Mouse (Mus musculus) CH12.LX (cell line): ENCODE measurements around the gene Pcca. TPM values are rescaled to one million over a fixed set of nuclear protein-coding genes. Genes with fewer than 3 reads are reported as not detected.
"Not testable (repeated sequence)": the region's sequence is repeated elsewhere in the genome, so short reads cannot be mapped to it uniquely, and the experiment has no call there.

Experiments used
- DNase-seq: peaks from one replicate; pipeline ENCODE4 v3.0.0-alpha.2; 2013; ENCODE audit errors: extremely low read depth
- H3K27ac ChIP-seq: 2 replicates; pipeline ENCODE4 v1.5.1; 2012; ENCODE audit warnings: low read depth, mild to moderate bottlenecking, control low read depth, moderate library complexity; ENCODE audit not compliant: insufficient read depth
- H3K27me3 ChIP-seq: replicated peaks from 2 replicates; pipeline ENCODE3; 2012; ENCODE audit warnings: inconsistent platforms
- H3K36me3 ChIP-seq, 2 experiments: replicated peaks in 1 of 2; 2 replicates each; pipeline versions ENCODE3 to v1.6.1; 2012; ENCODE audit warnings: inconsistent platforms in 1 of 2, low read length in 1 of 2, mild to moderate bottlenecking in 1 of 2, mixed read lengths in 1 of 2, moderate library complexity in 1 of 2; ENCODE audit not compliant: control insufficient read depth in 1 of 2, insufficient read depth in 1 of 2
- H3K4me1 ChIP-seq, 2 experiments: 2 replicates each; pipeline ENCODE4 v1.6.1; 2012; ENCODE audit warnings: inconsistent platforms in 1 of 2, moderate library complexity in 1 of 2; ENCODE audit not compliant: insufficient read depth in 2 of 2, control insufficient read depth in 1 of 2
- H3K4me2 ChIP-seq: 2 replicates; pipeline ENCODE4 v1.6.1; 2012; ENCODE audit warnings: low read depth, mild to moderate bottlenecking, control low read depth; ENCODE audit not compliant: poor library complexity, insufficient read depth, severe bottlenecking
- H3K4me3 ChIP-seq, 3 experiments: fragments of 150-350 bp in 1 of 3; sonication (generic) in 1 of 3; replicated peaks in 1 of 3; 2 replicates each; pipeline versions ENCODE3 to v1.5.1; 2011 to 2012; ENCODE audit warnings: low read depth in 2 of 3, low read length in 2 of 3, mild to moderate bottlenecking in 2 of 3, moderate library complexity in 2 of 3, control low read depth in 1 of 3, improper control_type of control experiment in 1 of 3, inconsistent platforms in 1 of 3, mixed read lengths in 1 of 3; ENCODE audit not compliant: poor library complexity in 1 of 3
- H3K79me2 ChIP-seq: replicated peaks from 2 replicates; pipeline ENCODE4 v1.6.1; 2012; ENCODE audit warnings: mild to moderate bottlenecking, moderate library complexity; ENCODE audit not compliant: control insufficient read depth, poor library complexity, insufficient read depth, severe bottlenecking; ENCODE audit errors: extremely low read depth
- H3K9ac ChIP-seq: 2 replicates; pipeline ENCODE4 v1.6.1; 2012; ENCODE audit warnings: low read depth, mild to moderate bottlenecking, control low read depth, moderate library complexity; ENCODE audit not compliant: insufficient read depth
- H3K9me3 ChIP-seq: replicated peaks from 2 replicates; pipeline ENCODE3; 2012; ENCODE audit warnings: low read length, inconsistent platforms, mixed read lengths
- ELF1 ChIP-seq: IDR thresholded peaks from 2 replicates; pipeline ENCODE4 v1.6.1; 2014; ENCODE audit warnings: low read depth, mild to moderate bottlenecking, inconsistent platforms, low read length, improper control_type of control experiment
- HCFC1 ChIP-seq: IDR thresholded peaks from 2 replicates; pipeline ENCODE4 v1.6.1; 2012; ENCODE audit warnings: low read depth, mild to moderate bottlenecking, inconsistent platforms, low read length, improper control_type of control experiment
- JUND ChIP-seq: conservative IDR thresholded peaks from 2 replicates; pipeline ENCODE4 v1.6.1; 2011; ENCODE audit warnings: low read depth, low read length, improper control_type of control experiment
- MAZ ChIP-seq: IDR thresholded peaks from 2 replicates; pipeline ENCODE4 v1.6.1; 2012; ENCODE audit warnings: low read depth, mild to moderate bottlenecking, inconsistent platforms, low read length, improper control_type of control experiment, moderate library complexity
- NELFE ChIP-seq: IDR thresholded peaks from 2 replicates; pipeline ENCODE4 v1.6.1; 2011; ENCODE audit warnings: low read depth, low read length, improper control_type of control experiment
- TBP ChIP-seq: conservative IDR thresholded peaks from 2 replicates; pipeline ENCODE4 v1.6.1; 2011; ENCODE audit warnings: low read depth, low read length, improper control_type of control experiment
- UBTF ChIP-seq: IDR thresholded peaks from 2 replicates; pipeline ENCODE4 v1.6.1; 2012; ENCODE audit warnings: low read depth, mild to moderate bottlenecking, inconsistent platforms, low read length, improper control_type of control experiment, moderate library complexity
- USF1 ChIP-seq: IDR thresholded peaks from 2 replicates; pipeline ENCODE4 v1.6.1; 2014; ENCODE audit warnings: low read depth, mild to moderate bottlenecking, inconsistent platforms, low read length, improper control_type of control experiment
- USF2 ChIP-seq: conservative IDR thresholded peaks from 2 replicates; pipeline ENCODE4 v1.6.1; 2011; ENCODE audit warnings: low read depth, low read length, improper control_type of control experiment
- ZKSCAN1 ChIP-seq: IDR thresholded peaks from 2 replicates; pipeline ENCODE4 v1.6.1; 2012; ENCODE audit warnings: low read depth, inconsistent platforms, low read length, improper control_type of control experiment, borderline replicate concordance
- dilution Hi-C: fragments of 300-500 bp; cut with MboI; formaldehyde crosslinking; loops from 2 replicates; pipeline ENCODE4 v1.14.3; 2020; ENCODE audit warnings: low sequenced_read_pairs; ENCODE audit not compliant: extremely low pct_unique_long_range_greater_than_20kb, extremely low pct_ligation_motif_present
- in situ Hi-C: fragments of 300-500 bp; cut with MboI; formaldehyde crosslinking; loops from 3 replicates; pipeline ENCODE4 v1.14.3; 2019; ENCODE audit warnings: low sequenced_read_pairs, low pct_ligation_motif_present, low pct_unique_long_range_greater_than_20kb, mixed read lengths
- polyA plus RNA-seq: library from polyadenylated mRNA; unstranded; fragments of >175 nt; gene quantifications from 2 replicates; pipeline ENCODE4 v1.2.1, GENCODE M21; 2012; ENCODE audit warnings: low read depth; ENCODE audit not compliant: insufficient read length
- total RNA-seq, 2 experiments: library from RNA; depleted of rRNA; stranded (reverse); fragments of 300-350 nt in 1 of 2; fragments of >200 nt in 1 of 2; gene quantifications; 2 replicates each; pipeline ENCODE4 v1.2.3; 2012 to 2014

Gene Pcca
- total and polyA plus RNA-seq, 3 experiments: 11.2 to 39.0 (median 23.8) TPM

- H3K36me3 ChIP-seq: peaks cover 3 to 23% of the 10 kb centered on the region in 2 experiments
- in situ Hi-C loops (no loop called here), dilution Hi-C loops (no loop called here)
- H3K9me3 ChIP-seq: peaks cover 3% of the 10 kb centered on the region
- no peak for TF ChIP-seq USF2
- TF ChIP-seq ELF1: no peak
- TF ChIP-seq UBTF: no peak
- H3K79me2 ChIP-seq: no peaks in the 10 kb centered on the region
- DNase-seq: no peak
- H3K4me2 ChIP-seq: no peak overlapping the region
- H3K9ac ChIP-seq: no peak overlapping the region
- H3K4me1 ChIP-seq: no peaks in the 10 kb centered on the region; a peak in 1 of 4 replicates
- no peaks in the 10 kb centered on the region for H3K27me3 ChIP-seq
- H3K27ac ChIP-seq: no peak overlapping the region
- H3K4me3 ChIP-seq: no peak overlapping the region
Measured at GRCm38 (mm10) chr14:122582057-122582456, 47.9 kb downstream of the Pcca start.

GRCm38 (mm10) chr14:122582491-122583077, 48.5 kb downstream of the Pcca start:
- no peak for DNase-seq
- Histone ChIP-seq H3K4me3 (no peak overlapping the region), H3K36me3 (peaks cover 3 to 22% of the 10 kb centered on the region in 2 experiments), H3K9me3 (peaks cover 3% of the 10 kb centered on the region), H3K4me2 (no peak overlapping the region), H3K4me1 (no peaks in the 10 kb centered on the region; a peak in 1 of 4 replicates), H3K79me2 (no peaks in the 10 kb centered on the region), H3K9ac (no peak overlapping the region), H3K27ac (no peak overlapping the region), H3K27me3 (no peaks in the 10 kb centered on the region)
- in situ Hi-C loops: no loop called here
- dilution Hi-C loops: no loop called here
- TF ChIP-seq NELFE (no peak), HCFC1 (no peak), ZKSCAN1 (no peak), USF2 (no peak), USF1 (no peak), JUND (no peak), TBP (no peak), MAZ (no peak)

- dilution Hi-C loops, H3K9ac ChIP-seq, H3K27me3 ChIP-seq, H3K4me2 ChIP-seq, H3K9me3 ChIP-seq, H3K79me2 ChIP-seq, H3K27ac ChIP-seq, H3K4me3 ChIP-seq, in situ Hi-C loops, DNase-seq, H3K4me1 ChIP-seq: not testable (repeated sequence)
- H3K36me3 ChIP-seq: peaks cover 0 to 14% of the 10 kb centered on the region in 2 experiments
Measured at GRCm38 (mm10) chr14:122584087-122584486, 50.0 kb downstream of the Pcca start.
